Mouse (Mus musculus) forelimb bud, embryonic 11.5 days (tissue): Measurements from ENCODE around the gene Gm20388.

ENCODE experiments used
- DNase-seq: peaks from one replicate; pipeline ENCODE4 v3.0.0-alpha.2; 2012; ENCODE audit warnings: low read depth, low spot score

Gm20388 gene

GRCm38 (mm10) chr8:121468083-121469071 is 1557.7 kb downstream of the Gm20388 start:
- DNase-seq, result peak; percentile 62

GRCm38 (mm10) chr8:121474161-121474897 is 1563.7 kb downstream of the Gm20388 start:
- DNase-seq, result no peak

GRCm38 (mm10) chr8:121474898-121475284 is 1564.2 kb downstream of the Gm20388 start:
- no peak for DNase-seq

DNA sequence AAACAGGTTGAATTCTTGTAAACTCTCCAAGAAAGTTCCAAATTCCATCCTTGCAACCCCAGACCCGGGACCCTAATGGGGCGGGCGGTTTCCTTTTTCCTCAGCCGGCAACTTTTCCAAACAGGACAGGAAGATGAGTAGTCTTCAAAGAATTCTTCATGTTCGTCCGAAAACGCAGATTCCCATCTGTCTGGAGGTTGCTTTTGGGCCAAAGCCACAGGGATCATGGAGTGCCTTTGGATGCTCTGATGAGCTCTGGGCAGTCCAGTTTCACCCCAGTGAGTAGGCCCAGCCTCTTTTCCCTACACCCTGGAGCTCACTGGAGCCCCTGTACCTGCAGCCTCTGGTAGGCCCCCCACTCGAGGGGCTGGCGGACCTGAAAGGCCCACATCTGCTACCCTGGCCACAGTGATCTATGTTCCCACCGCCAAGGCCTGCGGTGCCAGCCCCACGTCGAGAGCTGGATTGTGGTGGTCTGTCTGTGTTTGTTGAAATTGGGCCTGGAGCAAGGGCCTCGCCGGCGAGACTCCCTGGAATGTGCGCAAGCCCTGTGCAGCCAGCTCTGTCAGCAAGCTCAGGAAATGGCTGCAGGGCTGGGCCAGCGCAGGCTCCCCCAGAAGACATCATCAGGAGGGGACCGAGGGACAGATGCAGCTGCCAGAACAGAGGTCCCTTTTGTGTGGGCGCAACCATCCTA is 1567.4 kb downstream of the Gm20388 start:
- DNase-seq, result no peak

DNA sequence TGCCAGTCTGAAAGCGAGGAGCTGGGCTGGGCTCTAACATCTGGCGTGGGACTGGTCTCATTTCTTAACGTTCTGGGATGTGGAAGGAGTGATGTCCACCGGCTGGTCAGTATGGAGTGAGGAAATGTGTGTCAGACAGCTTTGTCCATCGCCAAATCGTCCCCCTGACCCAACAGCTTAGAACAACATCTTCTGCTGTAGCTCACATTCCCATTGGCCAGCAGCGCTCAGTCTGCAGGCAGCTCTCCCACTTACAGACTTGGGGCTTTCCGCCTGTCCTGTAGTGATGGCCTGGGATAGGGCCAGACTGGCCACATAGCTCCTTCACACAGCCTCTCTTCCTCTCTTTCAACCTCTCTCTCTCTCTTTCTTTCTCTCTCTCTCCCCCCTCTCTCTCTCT is 1568.5 kb downstream of the Gm20388 start:
- no peak for DNase-seq

- no peak for DNase-seq
Observed at GRCm38 (mm10) chr8:121480411-121481031, 1569.9 kb downstream of the Gm20388 start.

DNA sequence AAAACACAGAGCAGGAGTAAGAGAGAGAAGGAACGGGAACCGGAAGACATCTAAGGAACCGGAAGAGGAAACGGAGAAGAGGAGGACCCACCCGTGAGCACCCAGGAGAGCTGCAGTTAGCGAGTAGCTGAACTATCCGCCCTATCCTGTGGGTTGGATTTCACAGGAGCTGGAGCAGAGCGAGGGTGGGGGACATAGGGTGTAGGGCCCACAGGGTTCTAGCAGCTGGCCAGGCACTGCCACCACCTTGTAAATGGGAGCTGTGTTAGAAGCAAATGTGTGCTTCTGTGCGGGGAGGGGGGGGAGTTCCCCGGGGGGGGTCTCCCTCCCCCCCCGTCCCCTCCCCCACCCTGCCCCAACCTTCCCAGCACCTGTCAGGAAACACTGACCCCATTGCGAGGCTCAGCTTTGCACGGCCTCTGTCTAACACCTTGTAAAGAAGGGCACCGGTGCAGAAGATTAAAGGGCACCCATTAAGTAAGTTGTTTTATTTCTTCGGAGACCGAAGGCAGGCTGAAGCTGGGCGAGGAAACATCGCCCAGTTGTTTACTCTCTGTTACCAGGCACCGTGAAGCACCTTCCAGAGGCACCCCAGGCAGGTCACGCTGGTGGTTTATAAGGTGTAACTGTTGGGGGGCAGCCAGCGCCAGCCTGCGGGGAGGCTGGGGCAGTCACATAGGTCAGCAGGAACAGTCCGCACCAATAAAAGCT is 1573.6 kb downstream of the Gm20388 start:
- DNase-seq, result peak; percentile 63

DNA sequence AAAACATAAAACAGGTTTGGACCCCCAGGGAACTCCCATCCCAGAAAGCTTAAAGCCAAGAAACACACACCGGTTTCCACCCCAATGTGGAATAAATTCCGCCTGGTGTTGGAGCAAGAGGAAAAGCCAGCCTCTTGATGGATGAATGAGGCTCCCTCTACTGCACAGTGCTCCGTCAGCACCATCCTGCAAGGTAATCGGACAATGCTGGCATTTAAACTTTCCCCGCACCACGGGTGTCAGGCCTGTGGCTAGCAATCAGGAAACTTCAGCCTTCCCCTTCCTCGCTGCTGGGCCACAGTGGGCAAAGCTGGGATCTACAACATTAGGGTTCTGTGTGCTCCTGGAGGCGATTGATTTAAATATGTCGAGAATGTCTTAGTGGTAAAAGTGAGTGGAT is 1581.0 kb downstream of the Gm20388 start:
- DNase-seq, result no peak

- DNase-seq, result no peak
Observed at GRCm38 (mm10) chr8:121497621-121498020, 1587.0 kb downstream of the Gm20388 start.

GRCm38 (mm10) chr8:121511751-121512150 is 1601.1 kb downstream of the Gm20388 start:
- DNase-seq, result no peak

GRCm38 (mm10) chr8:121513429-121513828 is 1602.8 kb downstream of the Gm20388 start:
- DNase-seq, result peak; percentile 88

GRCm38 (mm10) chr8:121525111-121525818 is 1614.6 kb downstream of the Gm20388 start:
- DNase-seq, result no peak

DNA sequence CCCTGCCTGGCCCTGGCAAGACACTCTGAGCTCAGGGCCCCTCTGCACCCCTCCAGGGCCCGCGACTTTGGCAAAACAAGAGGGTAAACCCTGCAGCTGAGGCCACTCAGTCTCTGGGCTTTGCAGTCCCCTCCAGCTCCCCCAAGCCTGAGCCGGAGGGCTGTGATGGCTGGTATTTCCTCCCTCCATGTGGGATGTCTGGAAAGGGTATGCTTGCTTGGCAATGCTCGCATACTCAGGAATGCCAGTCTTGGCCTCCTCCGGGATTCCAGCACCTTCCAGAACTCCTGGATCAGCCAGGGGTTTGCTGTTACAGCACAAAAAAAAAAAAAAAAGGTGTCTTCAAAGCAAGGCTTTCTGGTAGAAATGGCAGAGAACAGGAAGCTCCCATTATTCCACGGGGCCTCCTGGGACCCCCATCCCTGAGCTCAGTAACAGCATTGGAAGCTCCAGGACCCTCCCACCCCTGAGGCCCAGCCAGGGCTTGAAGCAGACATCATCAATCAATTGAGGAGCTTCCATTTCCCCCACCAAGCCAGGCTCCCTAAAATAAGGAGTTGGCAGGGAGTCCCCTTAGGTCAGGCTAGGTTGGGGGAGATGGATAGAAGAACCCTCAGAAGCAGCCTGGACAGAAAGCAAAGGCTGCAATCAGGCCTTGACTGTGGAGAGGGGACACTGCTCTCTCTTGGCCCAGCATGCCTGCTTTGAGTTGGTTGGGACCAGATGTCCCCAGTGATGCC is 1616.3 kb downstream of the Gm20388 start:
- DNase-seq, result no peak

GRCm38 (mm10) chr8:121527751-121528150 is 1617.1 kb downstream of the Gm20388 start:
- DNase-seq, result no peak

- DNase-seq, result no peak
Observed at GRCm38 (mm10) chr8:121528790-121529189, 1618.1 kb downstream of the Gm20388 start.

DNA sequence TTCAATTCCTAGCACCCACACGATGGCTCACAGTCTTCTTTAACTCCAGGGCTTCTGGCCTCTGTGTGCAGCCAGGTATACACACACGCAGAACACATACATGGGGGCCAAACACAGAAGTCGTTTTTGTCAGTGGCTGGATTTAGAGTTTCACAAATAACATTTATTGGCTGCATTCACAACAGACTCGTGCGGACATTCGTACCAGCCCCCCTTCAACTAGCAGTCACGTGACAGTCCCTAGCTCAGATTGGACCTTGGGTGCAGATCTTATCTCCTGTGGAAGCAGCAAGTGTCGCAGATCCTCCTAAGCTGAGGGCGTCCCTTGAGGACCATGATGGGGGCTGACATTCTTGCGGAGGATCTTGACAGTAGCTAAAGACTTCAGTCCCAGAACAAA is 1620.0 kb downstream of the Gm20388 start:
- DNase-seq, result no peak

GRCm38 (mm10) chr8:121532381-121532780 is 1621.7 kb downstream of the Gm20388 start:
- DNase-seq, result peak; percentile 59

- DNase-seq, result no peak
Observed at GRCm38 (mm10) chr8:121541862-121542261, 1631.2 kb downstream of the Gm20388 start.

- DNase-seq, result no peak
Observed at GRCm38 (mm10) chr8:121542901-121543300, 1632.3 kb downstream of the Gm20388 start.
